Mouse (Mus musculus) 3134 (cell line): ENCODE measurements around the gene Zfp422.

Source experiments
- DNase-seq: peaks from one replicate; pipeline ENCODE4 v3.0.0-alpha.2; 2011; ENCODE audit warnings: low spot score; ENCODE audit not compliant: insufficient read length; ENCODE audit errors: extremely low read depth

Zfp422 gene

GRCm38 (mm10) chr6:116628539-116629171 is at the start of gene Zfp422:
Zfp422 (minus strand) TSS chr6:116628999.
- peak; percentile 66 for DNase-seq

- DNase-seq: no peak
Observed at GRCm38 (mm10) chr6:116677321-116677720, 48.5 kb upstream of the Zfp422 start.

GRCm38 (mm10) chr6:116676355-116676913 is 47.6 kb upstream of the Zfp422 start:
- DNase-seq: no peak

DNA sequence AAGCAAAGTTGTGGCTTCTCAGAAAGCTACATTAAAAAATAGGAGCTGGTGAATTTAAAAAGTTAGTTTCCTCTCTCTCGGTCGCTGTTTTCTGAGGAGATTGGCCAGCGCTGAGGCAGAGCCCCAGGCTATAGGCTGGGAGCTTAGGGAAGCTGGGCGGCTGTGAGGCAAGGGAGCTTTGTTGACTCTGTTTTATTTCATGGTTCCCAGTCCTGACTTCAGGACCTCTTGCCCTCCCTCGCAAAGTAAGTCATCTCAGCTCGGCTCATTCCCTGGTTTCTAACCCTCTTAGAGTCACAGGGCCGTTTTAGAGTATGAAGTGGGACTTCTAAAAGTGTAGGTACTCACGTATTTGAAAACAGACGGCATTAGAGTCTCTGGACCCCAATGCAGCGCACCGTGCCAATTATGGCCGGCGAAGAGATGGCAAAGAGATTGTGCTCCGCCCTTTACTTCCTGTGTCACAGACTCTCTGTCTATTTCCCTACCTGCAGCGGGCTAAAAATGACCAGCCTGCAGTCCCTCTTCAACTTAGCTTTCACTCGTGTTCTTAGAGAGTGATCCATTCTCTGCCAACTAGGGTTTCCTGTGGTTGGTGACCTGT is 45.6 kb upstream of the Zfp422 start:
- no peak for DNase-seq

DNA sequence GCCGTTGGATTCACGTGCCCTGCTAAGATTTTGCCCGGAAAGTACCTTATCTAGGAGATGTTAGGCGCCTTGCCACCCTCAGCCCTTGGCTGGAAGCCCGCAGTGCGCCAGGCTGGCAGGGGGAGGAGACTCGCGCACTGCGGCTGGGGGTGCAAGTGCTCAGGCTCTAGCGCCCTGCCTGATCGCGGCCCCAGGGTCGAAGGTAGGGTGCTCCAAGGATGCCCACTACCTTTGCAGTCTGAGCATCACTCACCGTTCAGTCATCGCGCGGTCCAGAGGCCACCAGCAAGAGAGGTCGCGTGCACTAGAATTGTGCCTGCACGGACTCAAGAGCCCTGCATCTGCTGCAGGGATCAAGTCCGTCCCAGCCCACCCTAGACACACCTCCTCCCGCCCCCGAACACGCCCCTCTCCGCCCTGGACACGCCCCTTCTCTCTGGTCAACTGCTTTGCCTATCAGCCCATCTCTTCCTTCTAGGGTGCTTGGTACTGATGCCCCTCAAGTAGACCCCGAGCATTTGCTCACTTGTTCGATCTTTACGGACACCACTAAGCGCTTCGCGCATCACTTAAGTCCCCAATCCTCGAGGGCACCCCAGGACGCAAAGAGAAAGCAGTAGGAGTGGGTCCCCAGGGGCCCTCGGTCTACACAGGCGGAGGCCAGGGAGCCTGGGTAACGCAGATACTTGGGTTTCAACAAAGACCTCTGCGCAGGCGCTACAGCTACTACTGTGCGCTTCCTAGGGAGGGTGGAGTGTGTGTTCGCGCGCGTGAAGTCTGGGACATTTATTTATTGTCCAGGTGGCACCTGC is 44.9 kb upstream of the Zfp422 start, which contains the start of gene Rassf4:
Rassf4 (minus strand) TSS at position 482 of the 812 bp plus-strand sequence.
- DNase-seq: no peak

GRCm38 (mm10) chr6:116672349-116672748 is 43.5 kb upstream of the Zfp422 start:
- DNase-seq: no peak

DNA sequence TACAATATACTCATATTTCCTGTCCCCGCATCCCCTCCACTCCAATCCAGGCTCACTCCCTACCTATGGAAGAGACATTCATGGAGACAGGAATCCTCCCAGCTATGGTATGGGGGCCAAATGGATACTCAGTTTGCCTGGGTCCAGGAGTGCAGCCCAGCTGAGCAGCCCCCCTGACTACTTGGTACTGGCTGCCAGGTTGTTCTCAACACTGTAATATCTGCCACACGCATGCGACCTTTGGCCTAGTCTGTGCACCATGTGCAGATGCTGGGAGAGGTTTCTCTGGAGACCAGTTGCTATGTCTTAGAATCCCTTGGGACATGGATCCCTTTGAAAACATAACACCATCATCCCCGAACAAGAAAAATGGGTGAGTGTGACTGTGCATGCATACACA is 43.0 kb upstream of the Zfp422 start:
- no peak for DNase-seq

- DNase-seq: no peak
Observed at GRCm38 (mm10) chr6:116671031-116671430, 42.2 kb upstream of the Zfp422 start.

DNA sequence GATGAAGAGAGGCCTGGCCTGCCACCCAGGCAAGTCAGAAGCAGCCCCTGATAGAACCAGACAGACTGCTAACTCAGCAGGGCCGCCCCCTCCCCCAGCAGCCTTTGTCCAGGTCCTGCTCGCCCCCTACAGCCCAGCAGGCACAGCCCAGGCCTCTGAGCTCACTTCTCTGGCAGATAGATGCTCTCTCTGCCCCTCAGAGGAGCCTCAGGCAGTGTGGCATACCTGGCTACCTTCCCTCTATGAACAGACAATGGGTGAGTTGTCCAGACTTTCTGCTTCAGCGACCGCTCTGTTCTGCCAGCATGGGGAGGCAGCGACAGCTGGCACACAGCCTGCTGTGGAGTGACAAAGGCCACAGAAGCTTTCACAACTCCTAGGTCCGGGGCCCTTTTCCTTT is 41.3 kb upstream of the Zfp422 start:
- DNase-seq: peak; percentile 46

DNA sequence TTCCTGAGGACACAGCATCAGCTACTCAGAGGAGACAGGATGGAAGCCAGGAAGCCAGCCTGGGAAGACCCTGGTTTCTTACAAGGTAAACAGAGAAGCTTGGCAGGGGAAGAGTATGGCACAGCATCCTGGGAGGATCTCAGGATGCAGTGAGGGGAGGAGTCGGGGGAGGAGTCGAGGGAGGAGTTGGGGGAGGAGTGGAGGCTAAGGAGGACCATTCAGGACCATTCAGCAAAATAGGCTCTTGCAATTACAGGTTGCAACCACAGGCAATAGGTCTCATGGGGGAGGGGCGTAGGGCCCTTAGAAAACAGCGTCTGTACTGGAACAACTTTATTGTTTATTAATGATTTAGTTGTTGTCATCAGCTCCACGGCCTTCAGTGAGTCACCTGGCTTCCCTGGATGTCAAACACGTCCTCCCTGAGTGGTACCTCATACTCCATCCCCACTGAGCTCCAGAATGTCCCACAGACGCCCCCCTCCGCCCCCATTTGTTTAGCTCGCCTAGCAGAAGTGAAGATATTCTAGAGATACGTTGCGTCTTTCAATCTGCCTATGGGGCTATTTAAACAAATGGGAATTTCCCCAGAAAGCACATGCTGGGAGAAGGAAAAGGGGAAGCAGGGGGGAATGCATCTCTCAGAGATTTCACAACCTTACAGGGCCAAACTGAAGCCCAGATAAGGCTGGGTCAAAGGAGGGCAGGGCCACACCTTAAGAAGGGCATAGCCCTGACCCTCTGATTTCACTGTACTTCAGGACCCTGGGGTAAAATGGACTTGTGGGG is 40.1 kb upstream of the Zfp422 start:
- DNase-seq: peak; percentile 62

GRCm38 (mm10) chr6:116667382-116667781 is 38.6 kb upstream of the Zfp422 start:
- DNase-seq: peak; percentile 66

GRCm38 (mm10) chr6:116666892-116667291 is 38.1 kb upstream of the Zfp422 start:
- DNase-seq: no peak

GRCm38 (mm10) chr6:116666085-116666750 is 37.4 kb upstream of the Zfp422 start:
- no peak for DNase-seq

DNA sequence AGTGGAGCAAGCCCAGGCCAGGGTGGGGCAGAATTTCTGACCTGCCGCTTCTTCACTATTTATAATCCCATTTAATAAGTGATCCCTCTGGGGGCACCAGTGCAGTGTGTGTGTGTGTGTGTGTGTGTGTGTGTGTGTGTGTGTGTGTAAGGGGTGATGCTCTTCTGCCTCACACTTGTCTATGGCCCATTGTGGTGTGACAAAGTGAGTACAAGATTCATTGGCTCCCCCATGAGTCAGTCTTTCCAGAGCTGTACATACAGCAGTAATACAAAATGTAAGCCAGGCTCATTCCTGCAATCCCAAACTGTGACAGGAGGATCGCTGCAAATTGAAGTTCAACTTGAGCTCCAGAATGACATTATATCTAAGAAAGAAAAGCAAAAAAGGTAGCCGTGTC is 36.0 kb upstream of the Zfp422 start:
- DNase-seq: no peak

GRCm38 (mm10) chr6:116664031-116664430 is 35.2 kb upstream of the Zfp422 start:
- no peak for DNase-seq

- no peak for DNase-seq
Observed at GRCm38 (mm10) chr6:116663364-116663763, 34.6 kb upstream of the Zfp422 start.

GRCm38 (mm10) chr6:116653684-116654454 is 25.1 kb upstream of the Zfp422 start:
- no peak for DNase-seq

DNA sequence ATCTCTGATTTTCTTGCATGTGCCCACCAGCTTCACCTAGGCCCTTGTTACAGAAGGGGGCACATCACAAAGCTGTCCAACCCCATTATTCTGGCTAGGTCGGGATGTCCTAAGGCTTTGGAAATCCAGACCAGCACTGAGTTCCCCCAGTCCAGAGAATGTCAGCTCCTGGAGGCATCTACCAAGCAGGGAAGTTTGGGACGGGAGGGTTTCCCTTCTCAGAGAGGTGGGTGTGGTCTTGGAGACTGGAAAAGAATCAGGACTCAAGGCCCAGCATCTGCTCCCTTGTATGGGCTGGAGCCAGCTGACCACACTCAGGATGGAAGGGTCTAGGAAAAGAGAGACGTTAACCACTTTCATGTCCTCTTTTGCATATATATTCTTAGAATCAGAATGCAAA is 24.4 kb upstream of the Zfp422 start:
- DNase-seq: no peak

GRCm38 (mm10) chr6:116651437-116652118 is 22.8 kb upstream of the Zfp422 start:
- DNase-seq: peak; percentile 45
